Mouse (Mus musculus): ENCODE measurements around the gene Akap6. TPM values are rescaled to one million over a fixed set of nuclear protein-coding genes. Genes with fewer than 3 reads are reported as not detected.

Gene Akap6
- total RNA-seq, 2 experiments from 2014 or later, result 0.13 to 0.52 TPM

DNA sequence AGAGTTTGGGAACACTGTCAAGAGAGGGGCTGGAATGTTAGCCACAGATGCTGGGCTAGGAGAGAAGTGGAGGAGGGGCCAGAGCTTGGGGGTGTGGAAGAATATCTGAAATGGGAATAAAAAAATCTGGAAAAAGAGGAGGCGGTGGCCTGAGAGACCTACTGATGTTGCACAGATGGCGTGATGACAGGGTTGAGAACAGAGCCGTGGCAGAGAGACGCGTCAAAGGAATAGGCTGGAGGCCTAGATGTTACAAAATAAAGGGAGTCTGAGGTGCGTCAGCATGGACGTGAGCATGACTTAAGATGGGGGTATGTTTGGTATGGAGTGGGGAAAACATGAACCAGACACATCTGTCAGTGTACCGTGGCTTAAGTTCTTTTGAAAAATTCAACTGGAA is 180.1 kb downstream of the Akap6 start:
- no peak for ATAC-seq (replicated peaks; ENCODE audit: low FRiP score, low TSS enrichment, poor library complexity, severe bottlenecking)

DNA sequence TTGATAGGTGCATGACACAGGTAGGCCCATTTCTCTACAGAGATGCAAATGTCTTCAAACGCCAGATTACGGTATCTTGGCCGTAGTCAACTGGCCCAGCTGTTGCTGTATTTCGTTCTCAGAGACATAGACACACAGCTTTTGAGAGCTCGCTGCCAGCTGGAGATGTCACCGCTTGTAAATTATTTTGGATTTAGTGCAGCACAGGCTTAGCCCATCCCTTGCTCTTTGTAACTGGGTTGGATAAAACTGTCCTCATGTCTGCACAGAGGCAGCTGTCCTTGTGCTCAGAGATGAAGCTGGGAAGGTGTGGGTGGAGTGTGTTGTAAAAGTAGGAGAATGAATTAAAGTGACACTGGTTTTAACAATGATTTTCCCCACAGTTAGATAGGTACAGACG is 193.3 kb downstream of the Akap6 start:
- no peak for ATAC-seq (replicated peaks; ENCODE audit: low FRiP score, low TSS enrichment, poor library complexity, severe bottlenecking)

DNA sequence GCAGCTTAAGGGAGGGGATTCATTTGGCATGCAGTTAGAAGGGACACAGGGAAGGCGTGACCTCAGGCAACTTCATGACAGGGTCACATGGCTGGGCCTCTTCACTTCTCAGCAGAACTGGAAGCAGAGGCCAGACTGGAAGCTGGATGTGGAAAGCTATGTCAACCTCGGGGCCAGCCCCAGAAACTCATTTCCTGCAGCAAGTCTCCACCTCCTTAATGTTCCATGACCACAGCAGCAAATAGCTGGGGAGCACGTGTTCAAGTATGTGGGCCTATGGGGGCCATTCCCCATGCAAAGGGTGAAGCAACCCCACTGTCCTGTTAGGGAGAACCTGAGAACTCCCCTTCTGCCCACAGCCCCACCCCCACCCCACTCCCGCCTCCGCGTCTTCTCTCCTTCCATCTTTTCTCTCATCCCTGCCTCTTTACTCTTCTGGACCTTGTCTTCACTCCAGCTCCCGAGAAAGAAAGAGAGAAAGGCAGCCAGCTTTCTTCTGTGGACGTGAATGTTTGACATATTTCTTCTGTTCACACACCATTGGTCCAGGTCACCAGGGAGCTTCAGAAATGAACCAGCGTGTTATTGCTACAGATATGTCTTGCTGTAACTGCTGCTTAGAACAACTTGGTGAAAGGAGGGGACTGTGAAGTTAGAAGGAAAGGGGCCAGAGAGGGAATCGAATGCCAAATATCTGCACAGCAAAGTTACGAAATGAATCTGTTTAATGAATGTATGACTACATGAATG is 194.6 kb downstream of the Akap6 start:
- ATAC-seq (replicated peaks; ENCODE audit: low FRiP score, low TSS enrichment, poor library complexity, severe bottlenecking), result no peak

DNA sequence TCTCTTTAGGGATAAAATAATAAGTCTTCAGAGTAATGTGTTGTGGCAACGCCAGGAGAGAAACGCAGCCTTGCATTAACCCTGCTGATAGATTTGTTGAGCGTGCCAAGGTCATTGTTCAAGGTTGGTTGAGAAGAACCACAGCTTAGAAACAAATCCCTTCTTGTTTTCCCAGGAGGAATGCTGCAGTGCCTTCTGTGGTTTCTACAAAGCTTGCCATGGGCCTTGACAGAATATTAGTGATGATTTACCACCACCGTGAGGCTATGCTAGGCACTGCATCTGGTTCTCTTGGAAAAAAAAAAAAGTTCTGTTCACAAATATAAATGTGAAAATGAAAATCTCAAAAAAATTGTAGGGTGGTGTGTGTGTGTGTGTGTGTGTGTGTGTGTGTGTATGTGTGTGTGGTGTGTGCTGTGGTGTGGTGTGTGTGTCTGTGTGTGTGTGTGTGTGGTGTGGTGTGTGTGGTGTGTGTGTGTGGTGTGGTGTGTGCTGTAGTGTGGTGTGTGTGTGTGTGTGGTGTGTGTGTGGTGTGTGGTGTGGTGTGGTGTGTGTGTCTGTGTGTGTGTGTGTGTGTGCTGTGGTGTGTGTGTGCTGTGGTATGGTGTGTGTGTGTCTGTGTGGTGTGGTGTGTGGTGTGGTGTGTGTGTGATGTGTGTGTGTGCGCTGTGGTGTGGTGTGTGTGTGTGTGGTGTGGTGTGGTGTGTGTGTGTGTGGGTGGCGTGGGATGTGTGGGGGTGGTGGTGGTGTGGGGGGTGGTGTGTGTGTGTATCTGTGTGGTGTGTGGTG is 196.7 kb downstream of the Akap6 start:
- no peak for ATAC-seq (replicated peaks; ENCODE audit: low FRiP score, low TSS enrichment, poor library complexity, severe bottlenecking)

DNA sequence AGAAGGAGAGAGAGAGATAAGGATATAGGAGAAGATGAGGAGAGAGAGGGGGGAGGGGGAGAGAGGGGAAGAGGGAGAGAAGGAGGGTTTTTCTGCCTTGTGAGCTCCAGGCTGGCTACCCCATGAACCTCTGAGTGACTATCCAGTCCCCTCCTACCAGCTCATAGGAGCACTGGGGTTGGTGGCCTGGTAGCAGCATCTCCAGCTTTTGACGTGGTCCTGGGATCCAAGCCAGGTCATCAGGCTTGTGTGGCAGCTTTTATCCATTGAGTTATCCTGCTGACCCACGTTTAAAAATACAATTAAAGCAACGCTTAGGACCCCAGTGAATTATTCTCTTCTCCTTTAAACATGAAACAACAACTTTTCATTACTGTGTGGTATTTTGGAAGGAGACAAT is 197.6 kb downstream of the Akap6 start:
- no peak for ATAC-seq (replicated peaks; ENCODE audit: low FRiP score, low TSS enrichment, poor library complexity, severe bottlenecking)

DNA sequence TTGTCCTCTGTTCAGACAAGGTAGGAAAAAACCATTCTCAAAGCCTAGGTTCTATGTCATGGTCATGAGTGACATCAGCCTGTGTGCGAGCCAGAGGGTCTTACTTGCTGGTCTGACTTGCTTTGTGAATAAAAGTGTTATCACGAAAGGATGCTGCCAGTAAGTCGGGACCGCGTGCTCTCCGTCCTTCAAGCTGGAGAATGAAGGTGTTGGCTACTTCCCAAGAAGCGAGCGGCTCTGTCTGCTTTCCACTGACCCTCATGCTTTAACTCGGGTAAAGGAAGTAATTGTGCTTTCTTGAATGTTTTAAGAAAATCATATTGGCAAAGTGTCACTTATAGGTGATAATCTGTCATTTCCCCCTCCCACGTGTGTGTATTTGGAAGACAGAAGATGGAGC is 198.9 kb downstream of the Akap6 start:
- no peak for ATAC-seq (replicated peaks; ENCODE audit: low FRiP score, low TSS enrichment, poor library complexity, severe bottlenecking)

DNA sequence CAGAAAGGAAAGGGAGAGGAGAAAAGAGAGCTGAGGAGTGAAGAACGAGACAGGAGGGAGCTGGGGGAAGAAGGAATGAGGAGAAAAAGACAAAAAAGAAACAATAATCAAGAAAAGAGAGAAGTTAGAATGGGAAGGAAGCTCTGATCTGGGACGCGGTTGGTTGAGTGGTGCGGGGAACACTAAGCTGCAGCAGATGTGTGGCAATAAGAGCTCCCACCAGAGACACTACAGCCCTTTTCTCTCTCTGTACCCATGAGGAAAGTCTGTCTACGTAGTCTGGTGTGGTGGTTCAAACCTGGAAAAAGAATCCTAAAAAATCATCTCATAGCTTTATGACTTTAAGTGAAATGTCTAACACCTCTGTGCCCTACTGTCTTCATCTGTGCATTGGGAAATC is 204.9 kb downstream of the Akap6 start:
- ATAC-seq (replicated peaks; ENCODE audit: low FRiP score, low TSS enrichment, poor library complexity, severe bottlenecking), result no peak

DNA sequence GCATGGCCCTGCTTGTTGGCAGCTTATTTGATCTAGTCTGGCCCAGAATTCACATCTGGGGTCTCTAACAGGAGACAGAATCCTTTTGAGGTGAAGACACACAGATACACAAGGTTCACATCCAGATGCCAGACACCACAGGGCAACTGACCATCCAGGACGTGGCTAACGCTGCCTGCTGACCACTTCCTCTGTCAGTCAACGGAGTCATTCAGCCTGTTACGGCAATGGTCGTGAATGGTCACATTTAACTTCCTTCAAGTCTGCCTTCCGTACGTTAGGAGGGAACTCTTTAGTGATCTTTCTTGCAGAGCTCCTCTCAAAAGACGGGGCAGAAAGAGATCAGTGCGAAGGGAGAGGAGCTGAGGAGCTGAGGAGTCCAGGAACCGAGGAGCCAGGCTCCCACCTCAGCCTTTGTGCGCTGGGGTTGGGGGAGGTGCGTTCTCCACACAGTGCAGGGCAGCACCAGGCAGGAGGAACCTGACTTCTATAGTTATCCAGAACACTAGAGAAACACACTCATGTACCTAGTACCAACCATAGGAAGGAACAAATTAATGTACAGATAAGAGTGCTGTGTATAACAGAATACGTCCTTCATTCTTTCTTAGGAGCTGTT is 209.4 kb downstream of the Akap6 start:
- ATAC-seq (replicated peaks; ENCODE audit: low FRiP score, low TSS enrichment, poor library complexity, severe bottlenecking), result no peak

DNA sequence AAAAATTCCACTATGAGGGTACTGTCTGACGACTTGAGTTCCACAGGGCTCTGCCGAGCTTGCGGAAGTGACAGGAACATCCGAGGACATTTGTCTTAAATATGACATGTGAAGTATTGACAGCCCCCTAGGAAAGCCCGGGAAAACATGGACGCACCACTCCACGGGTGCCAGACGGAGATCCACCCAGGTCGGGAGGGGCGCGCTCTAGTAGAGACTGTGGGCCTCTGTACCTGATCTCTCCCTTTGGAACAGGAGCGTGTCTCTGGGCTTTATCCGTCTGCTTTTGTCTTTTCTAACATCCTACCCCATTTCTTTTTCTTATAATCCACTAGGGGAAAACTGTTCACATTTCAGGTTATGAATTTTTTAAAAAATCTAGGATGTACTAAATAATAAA is 211.2 kb downstream of the Akap6 start:
- ATAC-seq (replicated peaks; ENCODE audit: low FRiP score, low TSS enrichment, poor library complexity, severe bottlenecking), result no peak

DNA sequence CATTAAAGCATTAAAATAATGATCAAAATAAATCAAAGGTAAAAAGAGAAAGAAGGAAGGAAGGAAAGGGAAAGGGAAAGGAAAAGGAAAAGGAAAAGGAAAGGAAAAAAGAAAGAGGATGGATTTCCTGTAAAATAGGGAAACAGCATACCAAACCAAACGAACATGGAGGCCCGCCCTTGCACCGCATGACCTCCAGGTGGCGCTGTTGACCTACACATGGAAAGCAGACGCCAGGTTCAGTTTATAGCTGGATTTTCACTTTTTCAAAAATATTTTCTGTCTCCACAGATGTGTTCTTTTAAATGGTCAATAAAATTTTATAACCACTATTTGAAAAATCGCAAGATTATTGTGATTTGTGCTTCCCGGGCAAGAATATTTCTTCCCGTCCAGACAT is 211.6 kb downstream of the Akap6 start:
- ATAC-seq (replicated peaks; ENCODE audit: low FRiP score, low TSS enrichment, poor library complexity, severe bottlenecking), result peak; percentile 61; the same call in 1 of the 2 replicates

DNA sequence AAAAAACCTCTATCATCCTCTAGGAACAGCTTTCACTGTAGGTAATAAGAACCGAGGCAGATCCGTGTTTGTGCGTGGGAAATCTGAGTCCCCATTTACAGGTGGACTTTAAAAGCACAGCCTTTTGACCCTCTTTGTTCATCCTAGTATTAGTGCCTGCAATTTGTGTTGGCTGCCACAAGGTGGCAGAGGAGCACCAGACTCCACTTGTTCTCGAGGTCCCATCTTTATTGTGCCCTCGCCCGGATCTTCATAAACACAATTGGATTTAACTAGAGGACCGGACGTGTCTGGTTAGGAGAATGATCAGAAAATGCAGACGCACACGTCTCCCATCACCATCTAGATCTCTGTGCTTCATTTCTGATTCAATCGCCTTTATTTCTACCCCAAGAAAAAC is 219.8 kb downstream of the Akap6 start:
- no peak for ATAC-seq (replicated peaks; ENCODE audit: low FRiP score, low TSS enrichment, poor library complexity, severe bottlenecking)

DNA sequence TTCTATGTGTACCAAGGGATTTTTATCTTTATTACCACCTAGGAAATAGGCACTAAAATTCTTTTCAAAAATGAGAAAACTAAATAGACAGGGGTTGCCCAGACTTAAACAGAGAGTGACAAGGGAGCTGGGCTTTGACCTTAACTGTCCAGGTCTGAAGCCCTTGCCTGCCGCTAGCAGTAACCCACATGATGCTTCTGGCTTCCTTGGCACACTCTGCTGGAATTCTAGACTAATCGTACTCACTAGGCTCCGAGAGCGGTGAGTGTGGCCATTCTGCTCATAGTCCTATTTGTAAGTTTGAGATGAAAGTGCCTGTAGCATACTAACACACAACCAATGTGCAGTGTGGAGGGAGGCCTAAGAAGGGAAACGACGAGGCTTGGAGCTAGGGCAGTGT is 223.3 kb downstream of the Akap6 start:
- no peak for ATAC-seq (replicated peaks; ENCODE audit: low FRiP score, low TSS enrichment, poor library complexity, severe bottlenecking)

DNA sequence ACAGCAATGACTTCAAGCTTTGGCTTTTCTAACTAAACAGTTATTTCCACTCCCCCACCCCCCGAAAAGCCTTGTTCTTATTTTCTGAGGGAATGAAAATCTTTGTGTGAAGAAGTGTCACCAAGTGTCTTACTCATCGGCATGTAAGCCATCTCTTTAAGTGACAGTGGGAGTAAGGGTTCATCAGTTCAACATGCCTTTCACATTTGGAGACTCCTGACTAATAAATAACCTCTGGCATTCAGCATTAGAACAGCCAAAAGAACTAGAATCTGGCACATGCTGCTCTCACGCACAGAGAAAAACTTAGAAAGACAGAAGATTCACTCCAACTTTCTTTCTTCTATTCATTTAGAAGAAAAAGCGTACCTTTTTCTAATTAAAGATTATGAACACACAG is 226.3 kb downstream of the Akap6 start:
- ATAC-seq (replicated peaks; ENCODE audit: low FRiP score, low TSS enrichment, poor library complexity, severe bottlenecking), result no peak

DNA sequence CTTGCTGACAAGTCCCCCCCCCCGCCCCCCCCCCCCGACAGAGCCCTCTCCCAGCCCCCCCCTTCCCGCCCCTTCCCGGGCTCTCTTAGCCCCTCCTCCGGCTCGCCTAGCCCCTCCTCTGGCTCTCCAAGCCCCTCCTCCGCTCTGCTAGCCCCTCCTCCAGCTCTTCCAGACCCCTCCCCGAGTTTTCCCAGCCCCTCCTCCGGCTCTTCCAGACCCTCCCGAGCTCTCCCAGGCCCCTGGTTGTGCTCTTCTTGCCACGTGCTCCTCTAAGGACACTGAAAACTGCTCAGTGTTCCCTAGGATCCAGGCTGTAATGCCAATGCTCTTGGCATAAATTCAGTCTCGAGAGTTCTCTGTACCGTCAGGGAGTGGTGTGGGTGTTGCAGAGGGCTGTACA is 234.6 kb downstream of the Akap6 start:
- no peak for ATAC-seq (replicated peaks; ENCODE audit: low FRiP score, low TSS enrichment, poor library complexity, severe bottlenecking)

DNA sequence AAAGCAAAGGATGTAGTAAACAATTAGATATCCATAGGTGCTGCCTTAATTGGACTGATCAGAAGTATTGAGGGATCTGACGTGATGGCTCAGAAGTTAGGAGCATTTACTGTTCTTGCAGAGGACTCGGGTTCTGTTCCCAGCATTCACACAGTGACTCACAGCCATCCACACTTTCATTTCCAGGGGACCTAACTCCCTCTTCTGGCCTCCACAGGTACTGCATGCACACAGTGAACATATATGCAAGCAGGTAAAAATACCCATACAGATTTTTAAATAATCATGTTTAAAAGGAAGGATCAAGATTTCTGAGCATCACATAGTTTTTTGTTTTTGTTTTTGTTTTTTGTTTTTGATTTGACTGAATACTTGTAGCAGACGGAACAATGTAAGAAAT is 235.8 kb downstream of the Akap6 start:
- ATAC-seq (replicated peaks; ENCODE audit: low FRiP score, low TSS enrichment, poor library complexity, severe bottlenecking), result no peak

DNA sequence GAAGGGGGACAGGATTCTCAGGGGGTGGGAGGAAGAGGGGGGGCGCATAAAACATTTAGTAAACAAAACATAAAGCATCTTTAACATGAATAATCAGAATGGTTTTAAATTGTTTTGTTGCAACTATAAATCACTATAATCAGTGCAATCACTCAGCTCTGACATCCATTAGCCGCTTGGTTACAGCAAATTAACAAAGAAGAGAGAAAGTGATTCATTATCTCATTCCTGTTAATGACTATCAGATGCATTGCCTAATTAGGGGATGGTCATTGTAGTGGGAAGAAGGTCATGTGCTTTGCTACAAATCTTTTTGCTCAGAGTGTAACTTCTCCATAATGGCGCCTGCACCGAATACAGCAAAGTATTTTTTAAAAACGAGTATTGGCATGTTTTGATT is 239.6 kb downstream of the Akap6 start:
- no peak for ATAC-seq (replicated peaks; ENCODE audit: low FRiP score, low TSS enrichment, poor library complexity, severe bottlenecking)

DNA sequence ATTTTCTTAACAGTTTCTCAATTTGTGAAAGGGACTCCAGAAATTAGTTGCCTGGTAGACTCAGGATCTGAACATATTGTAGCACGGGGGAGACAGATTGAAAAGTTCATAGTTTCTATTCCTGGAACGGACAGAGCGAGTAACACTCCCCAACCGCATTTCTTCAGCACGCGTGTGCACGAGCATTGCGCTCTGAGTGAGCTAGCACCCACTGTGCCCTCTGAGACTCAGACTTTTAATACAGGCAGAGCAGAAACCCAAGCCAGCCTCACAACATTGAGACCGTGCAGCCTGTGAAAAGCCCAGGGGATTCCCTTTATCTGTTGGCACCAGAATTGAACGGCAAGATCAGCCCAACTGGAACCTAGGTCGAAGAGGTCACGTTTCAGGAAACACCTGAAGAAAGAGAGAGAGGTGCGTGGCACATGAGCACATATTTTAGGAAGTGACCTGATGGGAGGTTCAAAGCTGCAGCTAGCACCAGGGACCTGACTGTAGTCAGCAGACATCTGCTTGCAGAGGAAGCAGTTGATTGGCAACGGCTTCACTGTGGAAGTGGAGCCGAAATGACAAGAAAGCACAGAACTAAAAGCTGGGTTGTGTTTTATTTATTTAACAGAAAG is 240.3 kb downstream of the Akap6 start:
- ATAC-seq (replicated peaks; ENCODE audit: low FRiP score, low TSS enrichment, poor library complexity, severe bottlenecking), result 0 out of 2 replicates have a peak, but pooled peaks have one; percentile 34

DNA sequence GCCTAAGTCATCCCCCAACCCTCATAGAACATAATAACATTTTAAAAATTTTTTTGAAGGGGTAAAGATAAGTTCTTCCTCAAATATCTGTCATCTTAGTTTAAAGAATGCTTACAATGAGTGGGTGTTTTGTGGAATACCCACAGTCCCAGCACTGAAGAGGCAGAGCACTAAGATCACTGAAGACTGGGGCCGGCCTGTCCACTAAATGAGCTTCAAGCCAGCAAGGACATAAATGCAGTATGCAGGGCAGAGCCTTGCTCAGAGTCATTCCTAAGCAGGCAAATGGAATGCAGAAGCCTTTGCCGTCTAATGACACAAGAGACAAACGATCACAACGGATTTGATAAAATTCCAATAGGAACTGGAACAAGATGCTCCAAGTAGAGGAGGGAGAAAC is 242.8 kb downstream of the Akap6 start:
- no peak for ATAC-seq (replicated peaks; ENCODE audit: low FRiP score, low TSS enrichment, poor library complexity, severe bottlenecking)

DNA sequence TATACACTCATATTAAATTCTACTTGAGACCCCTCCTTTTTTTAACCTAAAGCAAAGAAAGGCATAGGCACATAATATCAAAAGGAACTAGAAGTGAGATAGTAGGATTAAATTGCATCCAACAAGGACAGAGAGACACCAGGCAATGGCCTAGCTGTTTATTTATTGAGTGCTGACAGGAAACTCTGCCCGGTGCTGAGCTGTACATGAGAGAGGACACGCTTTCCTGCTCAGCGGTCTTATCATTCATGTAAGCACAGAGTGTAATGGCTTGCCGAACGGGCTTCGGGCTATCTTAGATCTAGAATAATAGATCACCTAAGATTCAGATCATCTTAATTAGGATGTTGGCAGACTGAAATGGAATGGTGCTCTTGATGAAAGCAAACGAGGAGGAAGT is 245.1 kb downstream of the Akap6 start:
- no peak for ATAC-seq (replicated peaks; ENCODE audit: low FRiP score, low TSS enrichment, poor library complexity, severe bottlenecking)

DNA sequence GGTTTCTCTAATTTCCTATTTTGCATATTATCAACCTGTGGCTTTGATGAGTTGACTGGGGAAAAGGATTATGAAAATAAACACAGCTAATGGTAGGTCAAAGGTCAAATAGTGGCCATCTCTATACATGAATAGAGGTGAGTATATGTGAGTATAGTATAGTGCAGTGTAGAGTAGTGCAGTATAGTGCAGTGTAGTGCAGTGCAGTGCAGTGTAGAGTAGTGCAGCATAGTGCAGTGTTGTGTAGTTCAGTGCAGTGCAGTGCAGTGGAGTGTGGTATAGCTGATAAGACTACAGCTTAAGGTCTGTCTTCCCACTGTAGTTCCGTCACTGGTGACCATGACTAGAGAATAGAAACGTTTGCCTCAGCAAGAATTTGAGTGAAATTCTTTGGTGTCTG is 245.8 kb downstream of the Akap6 start:
- ATAC-seq (replicated peaks; ENCODE audit: low FRiP score, low TSS enrichment, poor library complexity, severe bottlenecking), result no peak
